Mouse (Mus musculus) kidney, embryonic 14.5 days (tissue): ENCODE data around the gene Olfr1224-ps1. TPM values are rescaled to one million over a fixed set of nuclear protein-coding genes. Genes with fewer than 3 reads are reported as not detected.

Source experiments
- ATAC-seq: fragments of 200-750 bp; cut with Nextera tagmentation; 2 replicates; pipeline ENCODE4 v1.8.0; 2017; ENCODE audit warnings: moderate number of reproducible peaks, mild to moderate bottlenecking, moderate TSS enrichment, moderate library complexity; ENCODE audit not compliant: low FRiP score, low TSS enrichment
- H3K27ac ChIP-seq: fragments of 300-500 bp; sonication (generic); 2 replicates; pipeline ENCODE4 v1.5.1; 2014; ENCODE audit warnings: low read depth, mild to moderate bottlenecking, low read length, moderate library complexity, mixed read lengths
- H3K27me3 ChIP-seq: fragments of 300-500 bp; sonication (generic); 2 replicates; pipeline ENCODE4 v1.6.1; 2014; ENCODE audit warnings: mild to moderate bottlenecking, low read length; ENCODE audit not compliant: control insufficient read depth, insufficient read depth
- H3K36me3 ChIP-seq: fragments of 300-500 bp; sonication (generic); 2 replicates; pipeline ENCODE4 v1.6.1; 2014; ENCODE audit warnings: low read length, mixed read lengths; ENCODE audit not compliant: control insufficient read depth, insufficient read depth
- H3K4me1 ChIP-seq: fragments of 300-500 bp; sonication (generic); 2 replicates; pipeline ENCODE4 v1.6.1; 2014; ENCODE audit warnings: low read length, mixed read lengths; ENCODE audit not compliant: control insufficient read depth, insufficient read depth
- H3K4me2 ChIP-seq: fragments of 300-500 bp; sonication (generic); replicated peaks from 2 replicates; pipeline ENCODE4 v1.6.1; 2014; ENCODE audit warnings: low read depth, mild to moderate bottlenecking, low read length
- H3K4me3 ChIP-seq: fragments of 300-500 bp; sonication (generic); 2 replicates; pipeline ENCODE4 v1.5.1; 2014; ENCODE audit warnings: mild to moderate bottlenecking, low read length
- H3K9ac ChIP-seq: fragments of 300-500 bp; sonication (generic); 2 replicates; pipeline ENCODE4 v1.6.1; 2014; ENCODE audit warnings: low read depth, mild to moderate bottlenecking, low read length, moderate library complexity
- H3K9me3 ChIP-seq: fragments of 300-500 bp; sonication (generic); 2 replicates; pipeline ENCODE4 v1.6.1; 2016; ENCODE audit warnings: low read length; ENCODE audit not compliant: control insufficient read depth
- polyA plus RNA-seq: library from polyadenylated mRNA; unstranded; fragments of >200 nt; fragmentation: Nextera tagmentation; extraction: Ambion mirVana; gene quantifications from 2 replicates; pipeline ENCODE4 v1.2.1, GENCODE M21; 2014

Gene Olfr1224-ps1
- polyA plus RNA-seq, 1 experiment from 2014 or later = not detected

- H3K36me3 ChIP-seq = no peaks in the 10 kb centered on the region
- H3K4me1 ChIP-seq = no peaks in the 10 kb centered on the region
- no peak overlapping the region for H3K4me3 ChIP-seq
- H3K9me3 ChIP-seq = no peaks in the 10 kb centered on the region
- no peak overlapping the region for H3K9ac ChIP-seq
- no peak overlapping the region for H3K27ac ChIP-seq
- H3K27me3 ChIP-seq = no peaks in the 10 kb centered on the region
- ATAC-seq = no peak
- no peak overlapping the region for H3K4me2 ChIP-seq
These were observed 58.2 kb downstream of the Olfr1224-ps1 start for GRCm38 (mm10) chr2:89105651-89106050.

Other genes with a start within 250 kb of the Olfr1224-ps1 start
- gene Olfr1209, start 248.9 kb downstream of the Olfr1224-ps1 start, polyA plus RNA-seq = not detected in 2 replicates
- gene Olfr1211, start 226.0 kb downstream of the Olfr1224-ps1 start, polyA plus RNA-seq = not detected in 2 replicates
- gene Olfr1212, start 210.1 kb downstream of the Olfr1224-ps1 start, polyA plus RNA-seq = not detected in 2 replicates
- not detected in 2 replicates for gene Gm13762, start 183.8 kb downstream of the Olfr1224-ps1 start, polyA plus RNA-seq
- gene Olfr1214, start 171.4 kb downstream of the Olfr1224-ps1 start, polyA plus RNA-seq = not detected in 2 replicates
- not detected in 2 replicates for gene Olfr1215, start 157.1 kb downstream of the Olfr1224-ps1 start, polyA plus RNA-seq
- not detected in 2 replicates for gene Olfr1216, start 145.8 kb downstream of the Olfr1224-ps1 start, polyA plus RNA-seq
- gene Olfr1217, start 132.0 kb downstream of the Olfr1224-ps1 start, polyA plus RNA-seq = not detected in 2 replicates
- not detected in 2 replicates for gene Olfr1218, start 102.9 kb downstream of the Olfr1224-ps1 start, polyA plus RNA-seq
- not detected in 2 replicates for gene Olfr1219, start 80.6 kb downstream of the Olfr1224-ps1 start, polyA plus RNA-seq
- not detected in 2 replicates for gene Olfr1220, start 57.3 kb downstream of the Olfr1224-ps1 start, polyA plus RNA-seq
- not detected in 2 replicates for gene Olfr1221, start 46.8 kb downstream of the Olfr1224-ps1 start, polyA plus RNA-seq
- not detected in 2 replicates for gene Olfr1222, start 31.0 kb downstream of the Olfr1224-ps1 start, polyA plus RNA-seq
- not detected in 2 replicates for gene Olfr1223, start 12.5 kb downstream of the Olfr1224-ps1 start, polyA plus RNA-seq
- gene Olfr1225, start 10.6 kb upstream of the Olfr1224-ps1 start, polyA plus RNA-seq = not detected in 2 replicates
- not detected in 2 replicates for gene Olfr1226, start 36.0 kb upstream of the Olfr1224-ps1 start, polyA plus RNA-seq
- gene Olfr1228, start 90.0 kb upstream of the Olfr1224-ps1 start, polyA plus RNA-seq = not detected in 2 replicates
- not detected in 2 replicates for gene Olfr1229, start 123.9 kb upstream of the Olfr1224-ps1 start, polyA plus RNA-seq
- gene Olfr1230, start 133.2 kb upstream of the Olfr1224-ps1 start, polyA plus RNA-seq = not detected in 2 replicates
- gene Olfr1231, start 143.0 kb upstream of the Olfr1224-ps1 start, polyA plus RNA-seq = not detected in 2 replicates
- gene Olfr1232, start 165.6 kb upstream of the Olfr1224-ps1 start, polyA plus RNA-seq = not detected in 2 replicates
- gene Olfr1233, start 178.3 kb upstream of the Olfr1224-ps1 start, polyA plus RNA-seq = not detected in 2 replicates
- gene Olfr1234, start 200.8 kb upstream of the Olfr1224-ps1 start, polyA plus RNA-seq = not detected in 2 replicates
- not detected in 2 replicates for gene Olfr1238, start 245.6 kb upstream of the Olfr1224-ps1 start, polyA plus RNA-seq